ENCODE assay signal across 8 mouse cellular contexts in genomic region chr11:96910003-96910402, GRCm38 (mm10). TPM values are rescaled to one million over a fixed set of nuclear protein-coding genes. Genes with fewer than 3 reads are reported as not detected.
A peak's percentile ranks its signal among the peaks of the same experiment; 100 is the strongest.
DNase-seq lines count a peak whose midpoint lies in the region; ATAC-seq and TF ChIP-seq lines count a peak whose summit lies in the region.

No protein-coding gene starts in this region.

- peaks cover 8% of the 10 kb centered on the region for H3K4me1 ChIP-seq in bone marrow macrophage, adult 2 months (ENCODE audit: control insufficient read depth, insufficient read depth, low read length)
- peaks cover 21% of the 10 kb centered on the region for H3K4me1 ChIP-seq in heart, embryonic 15.5 days (replicated peaks)
- peaks cover 28% of the 10 kb centered on the region for H3K4me1 ChIP-seq in liver, embryonic 13.5 days (replicated peaks)
- H3K4me1 ChIP-seq in neural tube, embryonic 12.5 days = peaks cover 49% of the 10 kb centered on the region

- H3K4me3 ChIP-seq in bone marrow macrophage, adult 2 months (ENCODE audit: insufficient read depth, low read length) = no peak overlapping the region
- no peak overlapping the region for H3K4me3 ChIP-seq in heart, embryonic 15.5 days
- H3K4me3 ChIP-seq in liver, embryonic 13.5 days (replicated peaks) = no peak overlapping the region
- no peak overlapping the region for H3K4me3 ChIP-seq in neural tube, embryonic 12.5 days

- peak; percentile 85 for ATAC-seq in CD4-positive, CD25-positive, alpha-beta regulatory T cell, adult 4 months
- ATAC-seq in erythroblast, adult 5-6 weeks (replicated peaks; ENCODE audit: low FRiP score, poor library complexity, severe bottlenecking) = peak; percentile 80
- ATAC-seq in heart, embryonic 15.5 days (replicated peaks; ENCODE audit: insufficient number of reproducible peaks, insufficient read depth, low FRiP score, low read depth) = peak; percentile 53; the same call in 1 of the 2 replicates
- ATAC-seq in liver, embryonic 13.5 days (ENCODE audit: low read depth) = peak; percentile 43; the same call in 1 of the 2 replicates
- ATAC-seq in neural tube, embryonic 12.5 days (ENCODE audit: low FRiP score, low read depth) = peak; percentile 62

- no peak overlapping the region for H3K27ac ChIP-seq in bone marrow macrophage, adult 2 months (ENCODE audit: insufficient read depth, low read depth, low read length)
- no peak overlapping the region for H3K27ac ChIP-seq in heart, embryonic 15.5 days
- H3K27ac ChIP-seq in liver, embryonic 13.5 days = no peak overlapping the region
- H3K27ac ChIP-seq in neural tube, embryonic 12.5 days = no peak overlapping the region

- H3K36me3 ChIP-seq in heart, embryonic 15.5 days = peaks cover 23% of the 10 kb centered on the region
- H3K36me3 ChIP-seq in liver, embryonic 13.5 days = peaks cover 52% of the 10 kb centered on the region
- H3K36me3 ChIP-seq in neural tube, embryonic 12.5 days = peaks cover 30% of the 10 kb centered on the region

- H3K4me2 ChIP-seq in heart, embryonic 15.5 days = no peak overlapping the region
- H3K4me2 ChIP-seq in liver, embryonic 13.5 days = no peak overlapping the region
- H3K4me2 ChIP-seq in neural tube, embryonic 12.5 days (replicated peaks) = no peak overlapping the region

- TF ChIP-seq CTCF in bone marrow macrophage, adult 2 months (IDR thresholded peaks at IDR 0.05; ENCODE audit: low read depth, low read length) = peak; percentile 77; the same call in 1 of the 2 replicates

- 27% methylated on average over 7 of the region's 7 CpGs for WGBS in heart, embryonic 15.5 days
- 36% methylated on average over 7 of the region's 7 CpGs for WGBS in liver, embryonic 13.5 days (ENCODE audit: insufficient replicate concordance)
- 23% methylated on average over 7 of the region's 7 CpGs for WGBS in neural tube, embryonic 12.5 days

- no peaks in the 10 kb centered on the region for H3K27me3 ChIP-seq in heart, embryonic 15.5 days
- no peaks in the 10 kb centered on the region for H3K27me3 ChIP-seq in liver, embryonic 13.5 days
- no peaks in the 10 kb centered on the region for H3K27me3 ChIP-seq in neural tube, embryonic 12.5 days (replicated peaks)

- H3K9ac ChIP-seq in heart, embryonic 15.5 days = no peak overlapping the region
- no peak overlapping the region for H3K9ac ChIP-seq in liver, embryonic 13.5 days
- H3K9ac ChIP-seq in neural tube, embryonic 12.5 days = no peak overlapping the region

- H3K9me3 ChIP-seq in heart, embryonic 15.5 days (replicated peaks) = no peaks in the 10 kb centered on the region
- H3K9me3 ChIP-seq in liver, embryonic 13.5 days (replicated peaks) = no peaks in the 10 kb centered on the region
- no peaks in the 10 kb centered on the region for H3K9me3 ChIP-seq in neural tube, embryonic 12.5 days

- DNase-seq in kidney, postnatal 10 days = peak; percentile 88
- peak; percentile 58 for DNase-seq in liver, embryonic 13.5 days
- peak; percentile 81 for DNase-seq in testis, postnatal 10 days (ENCODE audit: low spot score)

- TF ChIP-seq POLR2A in bone marrow macrophage, adult 2 months (IDR thresholded peaks at IDR 0.05; ENCODE audit: borderline replicate concordance, low read depth, low read length) = no peak

RNA-seq across cellular contexts. Expression of gene Cdk5rap3, which starts 6.3 kb away (rescaled TPM):
- 100 to 1,000 TPM in 1 of 2 experiments, 10 to 100 TPM in 1; 82.3 to 119 TPM for polyA plus RNA-seq in CD4-positive, CD25-positive, alpha-beta regulatory T cell, adult 4 months (2017; shearing (Covaris generic))
- 26.3 and 30.0 TPM in 2 replicates for polyA plus RNA-seq in bone marrow macrophage, adult 2 months (2012; ENCODE audit: insufficient read depth, insufficient read length, missing spikeins)
- 6.1 and 8.6 TPM in 2 replicates for total RNA-seq in erythroblast, adult 5-6 weeks (2015; ENCODE audit: low replicate concordance)
- 6.8 and 17.3 TPM in 2 replicates for total RNA-seq in erythroblast, adult 5-6 weeks (2017; ENCODE audit: low replicate concordance)
- 45.2 and 58.7 TPM in 2 replicates for polyA plus RNA-seq in heart, embryonic 15.5 days (2015; fragmentation: Nextera tagmentation; extraction: Ambion mirVana)
- 39.6 and 44.4 TPM in 2 replicates for polyA plus RNA-seq in liver, embryonic 13.5 days (2015; fragmentation: Nextera tagmentation; extraction: Ambion mirVana)
- polyA plus RNA-seq in neural tube, embryonic 12.5 days (2016; fragmentation: Nextera tagmentation; extraction: Ambion mirVana) = 99.3 and 103 TPM in 2 replicates

RNA-seq across cellular contexts. Expression of gene Prr15l, which starts 17.9 kb away (rescaled TPM):
- 1 to 10 TPM in 1 of 2 experiments, under 1 TPM in 1; 0.48 to 1.5 TPM for polyA plus RNA-seq in CD4-positive, CD25-positive, alpha-beta regulatory T cell, adult 4 months (2017; shearing (Covaris generic))
- polyA plus RNA-seq in bone marrow macrophage, adult 2 months (2012; ENCODE audit: insufficient read depth, insufficient read length, missing spikeins) = not detected in 2 replicates
- total RNA-seq in erythroblast, adult 5-6 weeks (2015; ENCODE audit: low replicate concordance) = not detected in 2 replicates
- 0.94 and 1.3 TPM in 2 replicates for total RNA-seq in erythroblast, adult 5-6 weeks (2017; ENCODE audit: low replicate concordance)
- 1.7 and 2.9 TPM in 2 replicates for polyA plus RNA-seq in heart, embryonic 15.5 days (2015; fragmentation: Nextera tagmentation; extraction: Ambion mirVana)
- polyA plus RNA-seq in liver, embryonic 13.5 days (2015; fragmentation: Nextera tagmentation; extraction: Ambion mirVana) = 4.4 and 5.2 TPM in 2 replicates
- polyA plus RNA-seq in neural tube, embryonic 12.5 days (2016; fragmentation: Nextera tagmentation; extraction: Ambion mirVana) = 0.05 and 0.61 TPM in 2 replicates

RNA-seq across cellular contexts. Expression of gene Pnpo, which starts 33.8 kb away (rescaled TPM):
- polyA plus RNA-seq in CD4-positive, CD25-positive, alpha-beta regulatory T cell, adult 4 months (2017; shearing (Covaris generic)) = 10 to 100 TPM; 28.5 to 48.5 TPM
- 17.5 and 18.1 TPM in 2 replicates for polyA plus RNA-seq in bone marrow macrophage, adult 2 months (2012; ENCODE audit: insufficient read depth, insufficient read length, missing spikeins)
- 231 and 288 TPM in 2 replicates for total RNA-seq in erythroblast, adult 5-6 weeks (2015; ENCODE audit: low replicate concordance)
- total RNA-seq in erythroblast, adult 5-6 weeks (2017; ENCODE audit: low replicate concordance) = 381 and 405 TPM in 2 replicates
- 65.2 and 74.8 TPM in 2 replicates for polyA plus RNA-seq in heart, embryonic 15.5 days (2015; fragmentation: Nextera tagmentation; extraction: Ambion mirVana)
- polyA plus RNA-seq in liver, embryonic 13.5 days (2015; fragmentation: Nextera tagmentation; extraction: Ambion mirVana) = 652 and 660 TPM in 2 replicates
- polyA plus RNA-seq in neural tube, embryonic 12.5 days (2016; fragmentation: Nextera tagmentation; extraction: Ambion mirVana) = 18.3 and 18.9 TPM in 2 replicates
